21 mouse cellular contexts compared by ENCODE assay signal in genomic region chr17:26494642-26495468, GRCm38 (mm10).
DNase-seq lines count a peak whose midpoint lies in the region; TF ChIP-seq lines count a peak whose summit lies in the region.
"Had no signal": no experiment of that assay in that cellular context is flagged by ENCODE, and none has a peak within 500 bp of the region (broad histone marks: within the 10 kb centered on the region; RNA-seq: fewer than 3 reads in every experiment).

No protein-coding gene starts in this region.

- peaks cover 32% of the 10 kb centered on the region for H3K4me1 ChIP-seq in heart, adult 2 months (ENCODE audit: control insufficient read depth, insufficient read depth, low read length)
- H3K4me1 ChIP-seq in ES-Bruce4 (ENCODE audit: control insufficient read depth, insufficient read depth, low read length), result no peaks in the 10 kb centered on the region
- H3K4me1 ChIP-seq in brown adipose tissue, adult 24 weeks (ENCODE audit: control insufficient read depth, insufficient read depth, insufficient read length, low read length), result peaks cover 25% of the 10 kb centered on the region
- H3K4me1 ChIP-seq: embryonic facial prominence, embryonic 12.5 days had no signal

- no peak for DNase-seq in heart, adult 2 months
- no peak for DNase-seq in heart, adult 8-10 months (ENCODE audit: low spot score)
- peak; percentile 74 for DNase-seq in ES-CJ7 (ENCODE audit: low read depth, low spot score)
- no peak for DNase-seq in layer of hippocampus, postnatal 25 days (ENCODE audit: extremely low spot score in 1 of 2, low spot score in 1 of 2)
- DNase-seq: adrenal gland, postnatal 10 days; adrenal gland, postnatal 36 days; cerebellum, adult 11 months; cerebellum, adult 9-11 months; cerebellum, postnatal 25 days; forebrain, postnatal 0 days; gastrocnemius, postnatal 36 days; heart, postnatal 14 days; kidney, adult 18-20 months; kidney, adult 9 months had no signal

- 58% methylated on average over 4 of the region's 4 CpGs for WGBS in heart, adult 2 months

- no peak for TF ChIP-seq CTCF in heart, adult 2 months (IDR thresholded peaks at IDR 0.05)
- TF ChIP-seq CTCF in ES-Bruce4 (IDR thresholded peaks at IDR 0.05; ENCODE audit: low read depth, low read length), result no peak

- intact Hi-C loops in heart, adult 2 months (cut with DNase I), result no loop called here

- H3K9ac ChIP-seq in heart, adult 2 months (ENCODE audit: low read depth, low read length), result no peak overlapping the region
- no peak overlapping the region for H3K9ac ChIP-seq in ES-Bruce4 (ENCODE audit: low read depth, poor library complexity, severe bottlenecking)
- H3K9ac ChIP-seq: embryonic facial prominence, embryonic 12.5 days; embryonic facial prominence, embryonic 15.5 days; forebrain, postnatal 0 days; hindbrain, embryonic 14.5 days had no signal

- H3K79me2 ChIP-seq in heart, adult 2 months (replicated peaks; ENCODE audit: control insufficient read depth, insufficient read depth, low read length), result no peaks in the 10 kb centered on the region

- H3K9me3 ChIP-seq in ES-Bruce4 (replicated peaks; ENCODE audit: control insufficient read depth, insufficient read depth, low read length, poor library complexity, severe bottlenecking), result peaks cover 23% of the 10 kb centered on the region

- TF ChIP-seq POLR2A in heart, adult 2 months (IDR thresholded peaks at IDR 0.05; ENCODE audit: insufficient read depth, low read depth, low read length), result peak; percentile 51; the same call in 1 of the 2 replicates
- no peak for TF ChIP-seq POLR2A in ES-Bruce4 (IDR thresholded peaks at IDR 0.05; ENCODE audit: insufficient read depth, low read length)

- peak overlapping the region; percentile 60 for H3K27ac ChIP-seq in heart, adult 2 months
- H3K27ac ChIP-seq in ES-Bruce4 (ENCODE audit: insufficient read depth, low read length), result peak overlapping the region; percentile 28; the same call in 1 of the 2 replicates
- peak overlapping the region; percentile 85 for H3K27ac ChIP-seq in brown adipose tissue, adult 24 weeks (replicated peaks; ENCODE audit: low read depth, low read length)
- H3K27ac ChIP-seq: embryonic facial prominence, embryonic 12.5 days; embryonic facial prominence, embryonic 15.5 days; hindbrain, embryonic 10.5 days; hindbrain, embryonic 14.5 days; hindbrain, postnatal 0 days had no signal

- TF ChIP-seq EP300 in heart, adult 2 months (IDR thresholded peaks at IDR 0.05; ENCODE audit: insufficient read depth, low read depth, low read length), result 0 out of 2 replicates have a peak, but pooled peaks have one; percentile 11
- TF ChIP-seq EP300 in ES-Bruce4 (IDR thresholded peaks at IDR 0.05; ENCODE audit: insufficient read depth, low read depth, low read length), result no peak

- H3K36me3 ChIP-seq in heart, adult 2 months (ENCODE audit: control insufficient read depth, insufficient read depth, low read length), result peaks cover 2% of the 10 kb centered on the region
- H3K36me3 ChIP-seq in ES-Bruce4 (ENCODE audit: control insufficient read depth, insufficient read depth, low read length, poor library complexity, severe bottlenecking), result no peaks in the 10 kb centered on the region
- H3K36me3 ChIP-seq: embryonic facial prominence, embryonic 12.5 days; embryonic facial prominence, embryonic 15.5 days; hindbrain, embryonic 10.5 days had no signal

- no peaks in the 10 kb centered on the region for H3K27me3 ChIP-seq in heart, adult 2 months (ENCODE audit: control insufficient read depth, insufficient read depth, low read length)
- no peaks in the 10 kb centered on the region for H3K27me3 ChIP-seq in ES-Bruce4 (ENCODE audit: control insufficient read depth, insufficient read depth, low read length, poor library complexity, severe bottlenecking)
- H3K27me3 ChIP-seq: embryonic facial prominence, embryonic 12.5 days; embryonic facial prominence, embryonic 15.5 days had no signal

- no peak overlapping the region for H3K4me3 ChIP-seq in heart, adult 2 months
- H3K4me3 ChIP-seq in ES-Bruce4 (ENCODE audit: low read depth, low read length), result no peak overlapping the region
- H3K4me3 ChIP-seq in brown adipose tissue, adult 24 weeks (ENCODE audit: insufficient read depth, low read depth, low read length), result no peak overlapping the region
- H3K4me3 ChIP-seq: embryonic facial prominence, embryonic 12.5 days; embryonic facial prominence, embryonic 15.5 days; hindbrain, embryonic 10.5 days had no signal

Comparison
In these comparisons a context has a peak if more than half of its experiments do, and no peak if none do; other contexts are left out.
1. H3K27ac ChIP-seq: peak in every context shown above with its lines; median percentile 85 in brown adipose tissue, adult 24 weeks; 60 in heart, adult 2 months; 28 in ES-Bruce4.